Mouse (Mus musculus): ENCODE measurements around the gene Hoxd1. TPM values are rescaled to one million over a fixed set of nuclear protein-coding genes. Genes with fewer than 3 reads are reported as not detected.

The Hoxd1 gene
- polyA plus RNA-seq, 1 experiment: not detected

DNA sequence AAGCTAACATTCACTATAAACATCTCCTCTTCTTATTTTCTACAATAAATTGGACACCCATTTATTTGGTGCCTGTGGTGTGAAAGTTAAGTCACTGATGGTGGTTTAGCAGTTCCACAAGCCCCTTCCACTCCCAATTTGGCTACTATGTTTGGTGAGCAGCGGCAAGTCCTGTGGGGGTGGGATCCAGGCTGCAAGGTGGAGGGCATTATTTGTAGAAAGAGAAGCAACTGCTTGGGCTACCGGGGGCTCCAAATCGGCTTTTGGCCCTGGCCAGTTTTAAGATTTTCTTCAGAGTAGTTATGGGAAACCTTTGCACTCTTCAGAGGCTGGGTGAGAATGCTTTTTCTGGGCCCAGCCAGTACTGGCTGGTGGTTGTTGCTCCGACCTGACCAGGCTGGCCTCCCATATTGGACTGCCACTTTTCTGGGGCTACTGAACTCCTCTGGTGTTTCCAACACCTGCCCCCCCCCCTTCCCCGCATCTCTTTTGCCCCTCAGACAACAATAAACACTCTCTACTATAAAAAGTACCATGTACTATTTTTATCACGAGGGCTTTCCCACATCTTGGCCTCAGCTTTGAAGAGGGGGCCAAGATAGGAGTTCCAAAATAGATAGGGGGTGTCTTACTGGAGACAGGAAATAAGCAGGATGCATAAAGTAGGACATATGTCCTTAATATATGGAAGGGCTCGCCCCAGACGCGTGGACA, 30.8 kb upstream of the Hoxd1 start:
- peaks cover 3% of the 10 kb centered on the region for H3K4me1 ChIP-seq (ENCODE audit: control insufficient read depth, insufficient read depth, low read length)
- H3K4me3 ChIP-seq (ENCODE audit: insufficient read depth, low read depth, low read length): no peak overlapping the region
- 9% methylated on average over 9 of the region's 9 CpGs for WGBS
- TF ChIP-seq CTCF (IDR thresholded peaks at IDR 0.05; ENCODE audit: insufficient read depth, low read depth, low read length) (no peak), POLR2A (IDR thresholded peaks at IDR 0.05; ENCODE audit: insufficient read depth, low read depth, low read length) (no peak)
- no peak overlapping the region for H3K27ac ChIP-seq (ENCODE audit: insufficient read depth, low read depth, low read length)

DNA sequence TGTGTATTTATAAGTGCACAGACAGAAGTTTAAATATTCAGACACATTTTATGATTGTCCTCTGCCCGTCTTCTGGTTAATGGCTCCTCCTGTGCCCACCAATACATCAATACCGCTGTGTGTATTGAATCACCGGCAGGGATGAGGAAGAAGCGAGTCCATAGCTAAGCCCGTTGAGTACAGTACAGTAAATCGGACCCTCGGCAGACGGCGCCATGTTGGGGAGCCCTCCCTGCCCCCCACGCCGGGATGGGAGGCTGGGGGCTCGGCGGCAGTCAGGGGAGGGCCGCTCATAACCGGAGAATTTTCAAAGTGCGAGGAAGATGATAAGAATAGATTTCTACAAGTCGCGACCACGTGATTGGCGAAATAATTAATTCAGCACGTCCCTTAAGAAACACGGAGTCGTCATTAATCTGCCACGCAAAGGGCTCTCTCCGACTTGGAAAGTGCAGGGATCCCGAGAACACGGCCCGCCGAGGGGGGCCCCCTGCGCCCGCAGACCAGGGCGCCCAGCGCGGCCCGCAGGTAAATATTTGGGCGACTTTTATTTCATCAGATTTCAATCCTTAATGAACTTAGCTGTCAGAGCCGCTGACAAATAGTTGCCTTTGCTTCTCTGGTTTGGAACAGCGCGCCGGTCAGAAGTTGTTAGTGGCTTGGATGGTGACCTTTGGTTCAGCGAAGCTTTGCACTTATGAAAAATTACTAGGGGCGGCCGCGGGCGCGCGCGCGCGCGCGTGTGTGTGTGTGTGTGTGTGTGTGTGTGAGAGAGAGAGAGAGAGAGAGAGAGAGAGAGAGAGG, 30.1 kb upstream of the Hoxd1 start:
- Histone ChIP-seq H3K27ac (ENCODE audit: insufficient read depth, low read depth, low read length) (no peak overlapping the region), H3K4me3 (ENCODE audit: insufficient read depth, low read depth, low read length) (no peak overlapping the region), H3K4me1 (ENCODE audit: control insufficient read depth, insufficient read depth, low read length) (peaks cover 3% of the 10 kb centered on the region)
- WGBS: 2% methylated on average over 52 of the region's 52 CpGs
- TF ChIP-seq CTCF (IDR thresholded peaks at IDR 0.05; ENCODE audit: insufficient read depth, low read depth, low read length): no peak

DNA sequence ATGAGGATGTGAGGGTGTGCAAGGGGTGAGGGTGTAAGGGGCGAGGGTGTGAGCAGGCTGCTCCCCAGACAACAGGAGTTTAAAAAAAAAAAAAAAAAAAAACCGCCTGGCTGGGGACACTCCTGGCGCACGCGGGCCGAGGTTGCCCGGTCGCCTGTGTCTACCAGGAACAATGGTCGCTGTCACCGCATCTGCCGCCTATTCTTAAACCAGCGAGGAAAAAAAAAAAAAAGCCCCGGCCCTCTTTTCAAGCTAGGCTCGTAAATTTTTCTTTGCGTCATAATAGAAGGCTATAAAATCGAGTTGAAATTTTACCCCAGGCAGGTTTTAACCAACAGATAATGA, 29.5 kb upstream of the Hoxd1 start:
- TF ChIP-seq POLR2A (IDR thresholded peaks at IDR 0.05; ENCODE audit: insufficient read depth, low read depth, low read length) (no peak), CTCF (IDR thresholded peaks at IDR 0.05; ENCODE audit: insufficient read depth, low read depth, low read length) (no peak)
- peaks cover 3% of the 10 kb centered on the region for H3K4me1 ChIP-seq (ENCODE audit: control insufficient read depth, insufficient read depth, low read length)
- WGBS: 4% methylated on average over 16 of the region's 16 CpGs
- no peak overlapping the region for H3K4me3 ChIP-seq (ENCODE audit: insufficient read depth, low read depth, low read length)
- H3K27ac ChIP-seq (ENCODE audit: insufficient read depth, low read depth, low read length): no peak overlapping the region

DNA sequence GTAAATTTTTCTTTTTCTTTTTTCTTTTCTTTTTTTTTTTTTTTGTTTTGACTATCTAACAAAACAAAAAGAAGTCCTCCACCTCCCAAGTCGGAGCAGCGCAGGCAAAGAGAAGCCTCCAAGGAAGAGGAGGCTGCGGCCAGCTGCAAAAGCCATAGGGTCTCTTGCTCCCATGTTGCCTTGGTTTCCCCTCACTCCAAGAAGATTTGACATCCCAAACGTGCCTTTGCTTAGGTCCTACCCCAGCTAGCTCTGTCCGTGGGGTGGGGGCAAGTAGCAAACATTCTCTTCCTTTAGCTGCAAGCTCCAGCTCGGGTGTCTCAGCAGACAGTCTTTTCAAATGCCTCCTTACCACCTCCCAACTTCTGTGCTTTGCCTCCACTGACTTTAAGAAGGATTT, 29.0 kb upstream of the Hoxd1 start:
- no peak for TF ChIP-seq POLR2A (IDR thresholded peaks at IDR 0.05; ENCODE audit: insufficient read depth, low read depth, low read length)
- no peak overlapping the region for H3K4me3 ChIP-seq (ENCODE audit: insufficient read depth, low read depth, low read length)
- H3K4me1 ChIP-seq (ENCODE audit: control insufficient read depth, insufficient read depth, low read length): peaks cover 3% of the 10 kb centered on the region
- no peak overlapping the region for H3K27ac ChIP-seq (ENCODE audit: insufficient read depth, low read depth, low read length)
- 3% methylated on average over 6 of the region's 6 CpGs for WGBS

DNA sequence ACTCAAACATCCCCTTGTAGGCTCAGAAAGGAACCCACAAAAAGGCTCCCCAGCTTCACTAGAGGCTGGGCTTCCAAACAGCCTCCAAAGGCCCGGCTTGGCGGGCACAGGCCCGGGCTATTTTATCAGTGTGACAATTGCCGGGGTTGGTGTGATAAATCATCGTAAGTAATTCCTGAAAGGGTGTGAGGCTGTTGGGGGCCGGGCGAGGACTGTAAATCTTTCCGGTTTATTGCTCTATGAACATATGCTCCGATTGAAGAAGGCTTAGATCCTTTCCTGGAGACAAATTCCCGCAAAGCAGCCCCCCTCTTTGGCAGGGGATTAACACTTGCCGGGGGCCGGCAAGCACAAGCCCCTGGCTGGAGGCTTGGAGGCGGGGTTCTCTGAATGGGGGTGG, 28.3 kb upstream of the Hoxd1 start:
- peaks cover 3% of the 10 kb centered on the region for H3K4me1 ChIP-seq (ENCODE audit: control insufficient read depth, insufficient read depth, low read length)
- TF ChIP-seq CTCF (IDR thresholded peaks at IDR 0.05; ENCODE audit: insufficient read depth, low read depth, low read length) (no peak), POLR2A (IDR thresholded peaks at IDR 0.05; ENCODE audit: insufficient read depth, low read depth, low read length) (no peak)
- no peak overlapping the region for H3K4me3 ChIP-seq (ENCODE audit: insufficient read depth, low read depth, low read length)
- 4% methylated on average over 13 of the region's 13 CpGs for WGBS
- no peak overlapping the region for H3K27ac ChIP-seq (ENCODE audit: insufficient read depth, low read depth, low read length)

DNA sequence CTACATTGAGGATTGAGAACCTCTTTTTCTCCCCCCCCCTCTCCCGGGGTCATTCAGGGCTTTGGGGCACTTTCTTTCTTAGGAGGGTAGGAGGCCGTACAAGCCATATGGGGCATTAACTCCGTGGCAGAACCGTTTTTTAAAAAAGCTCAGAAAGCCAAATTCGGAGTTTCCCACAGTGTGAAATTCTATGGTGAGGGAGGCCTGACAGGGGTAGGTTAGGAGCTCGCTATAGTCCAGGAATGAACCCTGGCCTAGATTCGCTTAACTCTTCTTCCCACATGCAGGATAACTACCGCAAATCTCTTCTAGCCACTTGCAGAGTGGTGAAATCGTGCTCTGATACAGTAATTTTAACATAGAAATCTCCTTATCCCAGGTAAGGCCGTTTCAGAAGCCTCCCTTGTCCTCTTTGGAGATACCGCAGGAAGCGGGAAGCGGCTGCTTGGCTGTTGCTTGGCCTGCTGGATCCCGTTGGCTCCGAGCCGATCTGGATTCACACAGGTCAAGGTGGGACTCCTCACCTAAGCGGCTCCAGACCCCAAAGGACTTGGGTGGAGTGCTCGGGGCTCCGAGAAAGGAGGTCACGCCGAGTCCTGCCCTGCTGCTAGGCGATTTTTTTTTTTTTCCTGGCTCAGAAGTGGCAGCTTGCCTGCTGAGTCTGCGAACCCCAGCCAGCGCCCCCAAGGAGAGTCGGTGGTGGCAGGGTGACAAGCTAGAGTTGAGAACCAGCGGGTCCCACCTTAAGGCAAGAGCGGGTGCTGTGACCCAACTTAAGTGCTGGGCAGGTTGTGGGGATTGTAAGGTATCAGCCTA, 27.6 kb upstream of the Hoxd1 start:
- WGBS: 3% methylated on average over 27 of the region's 27 CpGs
- no peak overlapping the region for H3K4me3 ChIP-seq (ENCODE audit: insufficient read depth, low read depth, low read length)

DNA sequence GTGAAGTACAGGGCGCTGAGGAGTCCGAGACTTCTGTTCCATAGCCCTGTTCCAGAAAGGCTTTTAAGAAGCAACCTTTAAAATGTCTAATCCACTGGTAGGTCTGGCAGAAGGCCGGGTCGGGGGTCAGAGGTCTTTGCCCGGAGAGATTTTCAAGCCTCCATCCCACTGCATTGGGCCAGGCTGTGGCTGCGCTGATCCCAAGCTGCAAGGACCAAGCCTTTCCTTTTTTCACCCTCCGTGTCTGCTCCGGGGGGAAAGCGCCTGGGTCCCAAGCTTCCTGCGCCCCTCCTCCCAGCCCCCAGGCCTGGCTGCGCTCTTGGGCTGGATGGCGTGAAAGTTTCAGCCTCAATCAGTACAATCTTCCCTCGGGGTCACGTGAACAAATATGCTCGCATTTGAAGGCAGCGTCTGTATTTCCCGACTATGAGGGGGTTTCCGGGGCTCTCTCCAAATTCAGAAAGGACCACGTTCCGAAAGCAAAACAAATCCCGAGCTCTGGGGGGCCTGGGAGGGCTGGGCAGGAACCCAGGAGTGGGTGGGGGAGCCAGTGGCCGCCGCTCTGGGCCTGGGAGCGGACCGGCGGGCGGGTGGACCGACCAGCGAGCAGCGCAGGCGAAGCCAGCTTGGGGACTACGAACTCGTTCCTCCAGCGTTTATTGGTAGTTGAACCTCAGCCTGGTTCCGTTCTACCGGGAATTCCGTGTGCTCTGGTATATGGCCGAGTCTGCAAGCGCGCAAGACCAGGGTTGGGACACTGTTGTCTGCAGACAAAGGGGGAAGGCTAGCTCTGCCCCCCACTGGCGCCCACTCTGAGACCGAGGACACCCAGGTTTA, 26.7 kb upstream of the Hoxd1 start:
- WGBS: 1% methylated on average over 42 of the region's 42 CpGs
- Histone ChIP-seq H3K27ac (ENCODE audit: insufficient read depth, low read depth, low read length) (no peak overlapping the region), H3K4me3 (ENCODE audit: insufficient read depth, low read depth, low read length) (no peak overlapping the region), H3K4me1 (ENCODE audit: control insufficient read depth, insufficient read depth, low read length) (peaks cover 6% of the 10 kb centered on the region)
- TF ChIP-seq CTCF (IDR thresholded peaks at IDR 0.05; ENCODE audit: insufficient read depth, low read depth, low read length): no peak

More for the DNA sequence above, 27.6 kb upstream of the Hoxd1 start:
- Histone ChIP-seq H3K27ac (ENCODE audit: insufficient read depth, low read depth, low read length) (no peak overlapping the region), H3K4me1 (ENCODE audit: control insufficient read depth, insufficient read depth, low read length) (peaks cover 3% of the 10 kb centered on the region)
- TF ChIP-seq CTCF (IDR thresholded peaks at IDR 0.05; ENCODE audit: insufficient read depth, low read depth, low read length): no peak
- no peak for TF ChIP-seq POLR2A (IDR thresholded peaks at IDR 0.05; ENCODE audit: insufficient read depth, low read depth, low read length)

DNA sequence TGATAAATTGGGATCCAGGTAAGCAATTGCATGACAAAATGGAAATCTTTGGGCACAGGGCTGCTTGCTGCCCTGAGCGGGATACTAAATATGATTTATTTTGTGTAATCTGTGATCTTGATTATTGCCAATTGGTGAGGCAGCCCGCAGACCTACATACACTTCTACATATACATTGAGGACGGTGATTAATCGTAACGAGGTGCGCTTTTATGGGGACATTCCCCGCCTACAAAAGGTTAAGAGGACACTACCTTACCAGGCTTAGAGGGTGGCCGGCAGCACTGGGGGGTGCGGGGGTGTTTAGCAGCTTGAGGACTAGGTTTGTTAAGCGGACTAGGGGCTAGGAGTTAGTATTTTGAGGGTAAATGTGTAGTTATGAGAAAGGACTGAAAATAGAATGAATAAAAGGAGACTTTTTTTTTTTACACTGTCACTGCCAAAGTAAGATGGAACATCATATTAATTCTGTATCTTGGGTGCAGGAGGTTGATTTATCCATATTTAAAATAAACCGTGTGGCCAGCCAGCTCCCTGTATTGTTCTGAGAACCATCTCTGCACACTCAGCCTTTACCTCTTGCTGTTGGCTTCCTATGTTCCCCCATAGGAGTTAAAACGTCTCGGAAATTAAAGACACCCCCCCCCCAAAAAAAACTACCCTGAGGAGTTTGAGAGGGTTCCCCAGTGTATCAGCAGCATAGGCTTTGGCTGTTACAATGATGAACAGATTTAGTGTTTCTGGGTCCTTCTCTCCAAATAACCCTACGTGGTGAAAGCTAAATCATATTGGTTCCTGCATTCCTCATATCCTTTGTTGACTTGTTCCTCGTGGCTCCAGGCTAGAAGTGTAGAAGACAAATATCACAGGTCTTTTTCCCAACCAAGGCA, 25.8 kb upstream of the Hoxd1 start:
- no peak overlapping the region for H3K4me3 ChIP-seq (ENCODE audit: insufficient read depth, low read depth, low read length)
- no peak overlapping the region for H3K27ac ChIP-seq (ENCODE audit: insufficient read depth, low read depth, low read length)
- TF ChIP-seq POLR2A (IDR thresholded peaks at IDR 0.05; ENCODE audit: insufficient read depth, low read depth, low read length): no peak
- whole genome bisulfite sequencing: 4% methylated on average over 15 of the region's 15 CpGs
- H3K4me1 ChIP-seq (ENCODE audit: control insufficient read depth, insufficient read depth, low read length): peaks cover 6% of the 10 kb centered on the region
